Mouse (Mus musculus) thymus, adult 2 months (tissue): ENCODE results near the gene Cldnd2.

ENCODE experiments used
- CTCF ChIP-seq: fragments of 200-500 bp; IDR thresholded peaks from 2 replicates; pipeline ENCODE4 v1.5.1; 2012; ENCODE audit warnings: mild to moderate bottlenecking, control low read depth, low read length, moderate library complexity, borderline replicate concordance; ENCODE audit not compliant: control insufficient read depth, poor library complexity, insufficient read depth; ENCODE audit errors: extremely low read depth
- POLR2A ChIP-seq: fragments of 200-500 bp; IDR thresholded peaks from 2 replicates; pipeline ENCODE4 v1.6.1; 2012; ENCODE audit warnings: mild to moderate bottlenecking, low read length, control low read depth, moderate library complexity; ENCODE audit not compliant: control insufficient read depth, poor library complexity, insufficient read depth; ENCODE audit errors: extremely low read depth

DNA sequence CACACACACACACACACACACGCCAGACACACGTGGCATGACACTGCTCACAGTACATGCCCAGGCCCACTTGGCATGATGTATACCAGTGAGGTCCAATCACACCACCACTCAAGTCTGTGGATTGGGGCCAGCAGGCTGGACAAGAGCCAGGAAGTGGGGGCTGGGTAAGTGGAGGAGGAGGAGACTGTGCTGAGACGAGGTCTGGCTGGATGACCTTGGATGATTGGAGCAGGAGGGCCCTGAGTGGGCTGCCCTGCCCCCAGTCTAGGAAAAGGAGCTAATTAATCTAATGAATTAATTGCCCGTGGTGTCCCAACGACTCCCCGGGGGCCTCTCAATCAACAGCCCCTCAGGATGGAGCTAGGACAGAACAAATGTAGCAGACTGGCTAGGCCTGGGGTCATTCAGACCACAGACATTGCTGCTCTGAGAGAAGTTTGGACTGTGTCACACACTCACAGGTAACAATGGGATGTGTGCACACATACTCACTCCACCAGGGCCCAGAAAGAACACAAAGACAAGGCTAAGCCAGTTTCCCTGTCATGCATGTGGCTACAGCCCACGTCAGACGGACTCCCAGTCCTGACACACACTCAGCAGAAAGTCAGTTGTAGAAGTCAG is 41.6 kb downstream of the Cldnd2 start:
- TF ChIP-seq CTCF (no peak), POLR2A (no peak)
